Mouse (Mus musculus): ENCODE data around the gene Ak8. TPM values are rescaled to one million over a fixed set of nuclear protein-coding genes. Genes with fewer than 3 reads are reported as not detected.

The Ak8 gene
- polyA plus RNA-seq, 1 experiment from 2014 or later, result 0.39 TPM

GRCm38 (mm10) chr2:28796298-28796697, 96.3 kb downstream of the Ak8 start:
- Histone ChIP-seq H3K36me3 (no peaks in the 10 kb centered on the region), H3K4me2 (no peak overlapping the region), H3K9me3 (peaks cover 4% of the 10 kb centered on the region), H3K27ac (no peak overlapping the region), H3K4me3 (replicated peaks) (no peak overlapping the region), H3K9ac (replicated peaks) (no peak overlapping the region), H3K4me1 (replicated peaks) (peaks cover 35% of the 10 kb centered on the region), H3K27me3 (peaks cover 44% of the 10 kb centered on the region)
- 71% methylated on average over 8 of the region's 8 CpGs for whole genome bisulfite sequencing
- no peak for ATAC-seq (ENCODE audit: insufficient number of reproducible peaks, insufficient read depth, low FRiP score, low TSS enrichment, low read depth)

GRCm38 (mm10) chr2:28797490-28798106, 97.6 kb downstream of the Ak8 start:
- WGBS, result 17% methylated on average over 18 of the region's 18 CpGs
- no peaks in the 10 kb centered on the region for H3K36me3 ChIP-seq
- no peak for ATAC-seq (ENCODE audit: insufficient number of reproducible peaks, insufficient read depth, low FRiP score, low TSS enrichment, low read depth)
- H3K9ac ChIP-seq (replicated peaks), result no peak overlapping the region
- no peak overlapping the region for H3K27ac ChIP-seq
- H3K4me3 ChIP-seq (replicated peaks), result no peak overlapping the region
- peaks cover 4% of the 10 kb centered on the region for H3K9me3 ChIP-seq
- peaks cover 40% of the 10 kb centered on the region for H3K4me1 ChIP-seq (replicated peaks)
- peaks cover 53% of the 10 kb centered on the region for H3K27me3 ChIP-seq
- peak overlapping the region; percentile 24 for H3K4me2 ChIP-seq

DNA sequence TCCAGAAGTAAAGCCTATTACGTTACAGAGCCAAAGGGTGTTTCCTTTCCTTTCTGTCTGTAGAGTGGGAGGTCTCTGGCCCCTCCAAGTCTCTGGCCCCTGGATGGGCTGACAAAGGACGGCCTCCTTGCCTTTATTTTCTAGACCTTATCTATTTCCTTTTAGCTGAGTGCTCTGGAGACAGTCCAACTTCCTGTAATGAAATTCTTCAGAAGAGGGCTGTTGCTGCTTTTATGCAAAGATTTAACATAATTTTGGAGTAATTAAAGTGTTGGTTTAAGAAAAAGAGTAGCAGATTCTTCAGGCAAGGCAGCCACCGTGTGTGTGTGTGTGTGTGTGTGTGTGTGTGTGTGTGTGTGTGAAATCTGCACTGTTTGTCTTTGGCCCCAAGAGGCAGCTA, 98.4 kb downstream of the Ak8 start:
- Histone ChIP-seq H3K9me3 (peaks cover 4% of the 10 kb centered on the region), H3K27me3 (peaks cover 61% of the 10 kb centered on the region), H3K4me1 (replicated peaks) (peaks cover 38% of the 10 kb centered on the region), H3K9ac (replicated peaks) (no peak overlapping the region), H3K4me2 (no peak overlapping the region; the same call in 1 of the 2 replicates), H3K36me3 (no peaks in the 10 kb centered on the region), H3K27ac (no peak overlapping the region), H3K4me3 (replicated peaks) (no peak overlapping the region)
- WGBS, result 21% methylated on average over 3 of the region's 3 CpGs
- no peak for ATAC-seq (ENCODE audit: insufficient number of reproducible peaks, insufficient read depth, low FRiP score, low TSS enrichment, low read depth)

DNA sequence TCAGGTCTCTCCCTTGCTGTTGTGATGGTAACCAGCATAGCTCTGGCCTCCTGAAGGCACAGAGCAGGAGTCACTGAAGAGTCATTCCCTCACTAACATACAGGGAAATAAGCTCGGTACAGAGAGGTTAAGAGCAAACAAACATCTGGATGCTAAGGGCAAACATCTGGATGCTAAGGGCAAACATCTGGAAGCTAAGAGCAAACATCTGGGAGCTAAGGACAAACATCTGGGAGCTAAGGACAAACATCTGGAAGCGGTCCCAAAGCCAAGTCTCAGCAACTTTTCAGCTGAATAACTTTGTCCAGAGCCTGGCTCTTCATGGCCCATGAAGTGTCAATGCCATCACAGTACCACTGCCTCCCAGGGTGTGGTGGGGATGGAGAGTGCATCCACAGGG, 99.6 kb downstream of the Ak8 start:
- peaks cover 63% of the 10 kb centered on the region for H3K27me3 ChIP-seq

DNA sequence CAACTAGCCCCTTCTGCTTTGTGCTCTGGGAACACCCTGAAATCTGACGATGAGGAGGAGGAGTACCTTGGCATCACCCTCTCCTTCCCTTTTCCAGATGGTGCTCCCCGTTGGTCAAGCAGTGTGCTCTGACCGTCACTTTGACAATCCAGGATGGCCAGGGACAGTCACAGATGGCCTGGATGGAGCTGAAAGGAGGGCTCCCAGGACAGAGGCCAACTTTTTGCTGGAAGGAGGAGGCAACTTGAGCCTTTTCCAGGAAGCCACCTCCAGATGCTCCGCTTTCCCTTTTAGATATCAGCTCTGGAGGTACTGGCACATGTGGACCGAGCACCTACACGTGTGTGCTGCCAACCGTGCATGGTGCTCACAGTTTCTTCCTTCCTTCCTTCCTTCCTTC, 103.4 kb downstream of the Ak8 start:
- H3K9me3 ChIP-seq, result no peaks in the 10 kb centered on the region; the same call in 1 of the 2 replicates
- no peak overlapping the region for H3K4me3 ChIP-seq (replicated peaks)
- 86% methylated on average over 7 of the region's 7 CpGs for WGBS
- H3K9ac ChIP-seq (replicated peaks), result no peak overlapping the region
- no peaks in the 10 kb centered on the region for H3K36me3 ChIP-seq
- H3K27ac ChIP-seq, result no peak overlapping the region
- no peak overlapping the region for H3K4me2 ChIP-seq
- H3K4me1 ChIP-seq (replicated peaks), result peaks cover 18% of the 10 kb centered on the region
- peaks cover 51% of the 10 kb centered on the region for H3K27me3 ChIP-seq
- ATAC-seq (ENCODE audit: insufficient number of reproducible peaks, insufficient read depth, low FRiP score, low TSS enrichment, low read depth), result no peak

More for the DNA sequence above, 99.6 kb downstream of the Ak8 start:
- no peak overlapping the region for H3K4me2 ChIP-seq
- H3K36me3 ChIP-seq, result no peaks in the 10 kb centered on the region
- no peak overlapping the region for H3K27ac ChIP-seq
- ATAC-seq (ENCODE audit: insufficient number of reproducible peaks, insufficient read depth, low FRiP score, low TSS enrichment, low read depth), result no peak
- 28% methylated on average over 2 of the region's 2 CpGs for WGBS
- H3K9me3 ChIP-seq, result peaks cover 2% of the 10 kb centered on the region
- no peak overlapping the region for H3K4me3 ChIP-seq (replicated peaks)
- H3K4me1 ChIP-seq (replicated peaks), result peaks cover 37% of the 10 kb centered on the region
- no peak overlapping the region for H3K9ac ChIP-seq (replicated peaks)

DNA sequence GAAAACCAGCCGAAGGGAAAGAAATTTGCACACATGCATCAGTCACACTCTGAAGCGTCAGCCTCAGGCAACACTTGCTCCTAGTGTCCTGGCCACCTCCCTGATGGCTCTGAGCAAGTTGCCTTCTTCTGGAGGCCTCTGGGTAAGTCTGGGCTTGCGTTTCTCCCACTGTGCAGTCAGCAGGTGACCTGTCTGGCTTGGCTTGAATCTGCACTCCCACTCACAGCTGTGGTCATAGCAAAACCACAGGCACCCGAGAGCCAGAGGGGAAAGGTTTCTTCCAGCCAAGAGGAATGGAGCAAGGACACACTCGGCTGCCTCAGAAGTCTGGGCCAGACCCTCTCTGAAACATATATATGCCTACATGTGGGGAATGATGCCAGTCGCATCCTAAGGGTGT, 108.9 kb downstream of the Ak8 start:
- Histone ChIP-seq H3K9me3 (no peaks in the 10 kb centered on the region), H3K4me3 (replicated peaks) (no peak overlapping the region), H3K36me3 (no peaks in the 10 kb centered on the region), H3K27ac (no peak overlapping the region), H3K4me2 (no peak overlapping the region), H3K27me3 (peaks cover 10% of the 10 kb centered on the region), H3K4me1 (replicated peaks) (no peaks in the 10 kb centered on the region), H3K9ac (replicated peaks) (no peak overlapping the region)
- WGBS, result 74% methylated on average over 6 of the region's 6 CpGs
- ATAC-seq (ENCODE audit: insufficient number of reproducible peaks, insufficient read depth, low FRiP score, low TSS enrichment, low read depth), result no peak

DNA sequence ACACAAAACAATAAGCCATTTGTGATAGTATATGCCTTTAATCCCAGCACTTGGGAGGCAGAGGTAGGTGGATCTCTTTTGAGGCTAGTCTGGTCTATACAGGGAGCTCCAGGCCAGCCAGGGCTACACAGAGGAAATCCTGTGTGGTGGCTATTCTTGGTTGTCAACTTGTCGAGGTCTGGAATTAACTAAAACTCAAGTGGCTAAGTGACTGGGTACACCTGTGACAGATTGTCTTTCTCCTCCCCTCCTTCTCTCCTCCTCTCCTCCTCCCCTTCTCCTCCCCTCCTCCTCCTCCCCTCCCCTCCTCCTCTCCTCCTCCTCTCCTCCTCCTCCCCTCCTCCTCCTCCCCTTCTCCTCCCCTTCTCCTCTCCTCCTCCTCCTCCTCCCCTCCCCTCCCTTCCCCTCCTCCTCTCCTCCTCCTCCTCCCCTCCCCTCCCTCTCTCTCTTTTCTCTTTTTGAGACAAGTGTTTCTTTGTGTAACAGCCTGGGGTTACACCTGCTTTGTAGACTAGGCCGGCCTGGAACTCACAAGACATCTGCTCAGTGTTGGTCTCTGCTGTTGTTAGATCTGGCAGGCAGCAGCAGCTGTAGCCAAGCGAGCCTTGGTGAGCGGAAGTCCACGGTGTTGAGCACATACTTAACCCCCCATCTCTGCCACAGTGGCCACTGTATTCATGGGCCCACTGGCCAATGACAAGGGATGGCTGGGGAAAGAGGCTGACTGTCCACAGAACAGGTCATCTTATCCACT, 110.5 kb downstream of the Ak8 start:
- Histone ChIP-seq H3K4me2 (no peak overlapping the region), H3K27me3 (peaks cover 5% of the 10 kb centered on the region), H3K9ac (replicated peaks) (no peak overlapping the region), H3K9me3 (no peaks in the 10 kb centered on the region), H3K27ac (no peak overlapping the region), H3K4me1 (replicated peaks) (no peaks in the 10 kb centered on the region), H3K36me3 (no peaks in the 10 kb centered on the region), H3K4me3 (replicated peaks) (no peak overlapping the region)
- 48% methylated on average over 5 of the region's 5 CpGs for WGBS
- no peak for ATAC-seq (ENCODE audit: insufficient number of reproducible peaks, insufficient read depth, low FRiP score, low TSS enrichment, low read depth)

- Histone ChIP-seq H3K27ac (no peak overlapping the region), H3K4me3 (replicated peaks) (no peak overlapping the region), H3K4me1 (replicated peaks) (no peaks in the 10 kb centered on the region), H3K4me2 (no peak overlapping the region), H3K36me3 (peaks cover 18% of the 10 kb centered on the region), H3K9me3 (no peaks in the 10 kb centered on the region), H3K9ac (replicated peaks) (no peak overlapping the region), H3K27me3 (peaks cover 4% of the 10 kb centered on the region; the same call in 1 of the 2 replicates)
- WGBS, result 81% methylated on average over 4 of the region's 4 CpGs
- no peak for ATAC-seq (ENCODE audit: insufficient number of reproducible peaks, insufficient read depth, low FRiP score, low TSS enrichment, low read depth)
Measured at GRCm38 (mm10) chr2:28818866-28819265, 118.9 kb downstream of the Ak8 start.

DNA sequence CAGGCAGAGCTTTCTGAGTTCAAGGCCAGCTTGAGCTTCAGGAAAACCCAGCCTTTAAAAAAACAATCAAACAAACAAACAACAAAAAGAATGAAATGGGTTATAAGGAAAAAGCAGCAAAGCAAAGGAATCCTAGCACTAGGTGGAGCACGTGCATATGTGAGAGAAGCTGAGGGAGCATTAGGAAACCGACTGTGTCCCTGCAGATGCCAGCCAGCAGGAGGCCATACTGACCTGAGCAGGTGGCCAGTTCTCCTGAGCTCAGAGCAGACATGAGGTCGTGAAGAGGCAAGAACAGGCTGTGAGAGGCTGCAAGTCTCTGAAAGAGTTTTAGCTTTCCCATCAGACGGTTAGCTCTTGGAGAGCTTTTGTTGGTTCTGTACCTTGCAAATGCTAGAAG, 129.3 kb downstream of the Ak8 start:
- WGBS, result 40% methylated on average over 4 of the region's 4 CpGs

GRCm38 (mm10) chr2:28836181-28836940, 136.4 kb downstream of the Ak8 start:
- Histone ChIP-seq H3K9me3 (no peaks in the 10 kb centered on the region), H3K36me3 (peaks cover 46% of the 10 kb centered on the region), H3K4me3 (replicated peaks) (no peak overlapping the region), H3K9ac (replicated peaks) (no peak overlapping the region), H3K27me3 (no peaks in the 10 kb centered on the region), H3K27ac (no peak overlapping the region), H3K4me1 (replicated peaks) (peaks cover 22% of the 10 kb centered on the region), H3K4me2 (no peak overlapping the region)
- 81% methylated on average over 3 of the region's 3 CpGs for WGBS
- ATAC-seq (ENCODE audit: insufficient number of reproducible peaks, insufficient read depth, low FRiP score, low TSS enrichment, low read depth), result no peak

More for the DNA sequence above, 129.3 kb downstream of the Ak8 start:
- no peak for ATAC-seq (ENCODE audit: insufficient number of reproducible peaks, insufficient read depth, low FRiP score, low TSS enrichment, low read depth)
- Histone ChIP-seq H3K27ac (no peak overlapping the region), H3K9ac (replicated peaks) (no peak overlapping the region), H3K27me3 (no peaks in the 10 kb centered on the region), H3K4me3 (replicated peaks) (no peak overlapping the region), H3K4me1 (replicated peaks) (no peaks in the 10 kb centered on the region), H3K36me3 (peaks cover 98% of the 10 kb centered on the region), H3K9me3 (no peaks in the 10 kb centered on the region), H3K4me2 (no peak overlapping the region)

GRCm38 (mm10) chr2:28839501-28840221, 139.7 kb downstream of the Ak8 start:
- Histone ChIP-seq H3K9me3 (no peaks in the 10 kb centered on the region), H3K27ac (peak overlapping the region; percentile 86), H3K4me1 (replicated peaks) (peaks cover 32% of the 10 kb centered on the region), H3K36me3 (peaks cover 14% of the 10 kb centered on the region), H3K4me3 (replicated peaks) (peak overlapping the region; percentile 95), H3K27me3 (no peaks in the 10 kb centered on the region), H3K4me2 (peak overlapping the region; percentile 93), H3K9ac (replicated peaks) (peak overlapping the region; percentile 89)
- under 1% methylated on average over 53 of the region's 53 CpGs for WGBS
- ATAC-seq (ENCODE audit: insufficient number of reproducible peaks, insufficient read depth, low FRiP score, low TSS enrichment, low read depth), result peak; percentile 46; the same call in 1 of the 2 replicates
